Mouse (Mus musculus) monocyte, adult 5-6 weeks (primary cell): ENCODE results near the gene 1810010H24Rik. TPM values are rescaled to one million over a fixed set of nuclear protein-coding genes. Genes with fewer than 3 reads are reported as not detected.
"Not testable (repeated sequence)": the region's sequence is repeated elsewhere in the genome, so short reads cannot be mapped to it uniquely, and the experiment has no call there.

ENCODE experiments used
- ATAC-seq: fragments of 153-309, 156-312 bp; replicated peaks from 2 replicates; pipeline ENCODE4 v1.8.0; 2017; ENCODE audit warnings: mild to moderate bottlenecking; ENCODE audit not compliant: low TSS enrichment, insufficient number of reproducible peaks, severe bottlenecking, poor library complexity, low FRiP score
- total RNA-seq: library from RNA; stranded (forward); fragments of 200-1000, 200-491, 200-594 nt; gene quantifications from 3 replicates; pipeline ENCODE4 v1.2.3, GENCODE M21; 2017

The 1810010H24Rik gene
- total RNA-seq, 1 experiment from 2014 or later, result not detected

DNA sequence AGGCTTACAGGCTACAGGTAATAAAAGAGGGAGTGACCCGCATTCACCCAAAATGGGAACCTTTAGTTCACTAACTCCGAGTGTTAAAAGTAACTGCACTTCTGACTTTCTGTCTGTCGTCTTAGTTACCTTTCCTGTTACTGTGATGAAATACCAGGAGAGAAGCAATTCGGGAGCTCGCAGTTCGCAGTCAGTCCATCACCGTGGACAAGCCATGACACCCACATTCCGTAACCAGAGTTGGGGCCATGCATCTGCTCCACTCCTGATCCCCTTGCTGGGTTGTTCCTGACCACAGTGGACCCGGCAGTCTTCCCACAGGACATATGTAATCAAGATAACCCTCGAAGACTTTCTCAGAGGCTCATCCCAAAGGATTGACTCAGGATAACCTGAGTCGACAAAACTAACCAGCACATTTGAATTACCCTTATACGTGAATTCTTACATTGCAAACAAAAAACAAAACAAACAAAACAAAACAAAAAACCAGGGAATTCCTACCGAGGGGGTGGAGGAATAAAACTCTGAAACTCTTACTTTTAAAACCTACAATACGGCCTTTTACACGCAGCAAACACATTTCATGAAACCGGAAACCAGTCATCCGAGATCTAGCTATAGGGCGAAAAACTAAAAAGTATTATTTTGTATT lies 13.7 kb upstream of the 1810010H24Rik start:
- 0 out of 2 replicates have a peak, but pooled peaks have one; percentile 3 for ATAC-seq

GRCm38 (mm10) chr11:107012324-107013017 lies 13.0 kb upstream of the 1810010H24Rik start:
- ATAC-seq, result peak; percentile 91

DNA sequence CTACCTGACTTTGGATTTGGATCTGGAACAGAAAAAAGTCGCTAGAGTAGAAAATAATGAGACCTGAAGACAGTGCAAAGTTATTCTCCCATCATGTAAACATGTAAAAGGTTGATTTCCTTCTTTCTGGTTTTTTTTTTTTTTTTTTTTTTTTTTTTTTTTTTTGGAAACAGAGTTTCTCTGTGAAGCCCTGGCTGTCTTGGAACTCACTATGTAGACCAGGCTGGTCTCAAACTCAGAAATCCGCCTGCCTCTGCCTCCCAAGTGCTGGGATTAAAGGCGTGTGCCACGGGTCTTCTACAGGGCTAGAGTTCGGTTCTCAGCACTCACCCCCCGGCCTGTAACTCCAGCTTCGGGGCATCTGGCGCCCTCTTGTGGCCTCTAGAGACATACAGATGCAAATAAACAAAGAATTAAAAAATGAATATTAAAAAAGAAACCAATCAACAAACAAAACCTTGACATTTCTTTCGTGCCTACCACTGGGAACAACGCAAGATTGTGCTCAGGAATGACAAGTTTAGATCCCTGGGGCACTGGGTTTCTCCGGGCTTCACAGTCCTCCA lies 11.4 kb upstream of the 1810010H24Rik start:
- ATAC-seq, result no peak

DNA sequence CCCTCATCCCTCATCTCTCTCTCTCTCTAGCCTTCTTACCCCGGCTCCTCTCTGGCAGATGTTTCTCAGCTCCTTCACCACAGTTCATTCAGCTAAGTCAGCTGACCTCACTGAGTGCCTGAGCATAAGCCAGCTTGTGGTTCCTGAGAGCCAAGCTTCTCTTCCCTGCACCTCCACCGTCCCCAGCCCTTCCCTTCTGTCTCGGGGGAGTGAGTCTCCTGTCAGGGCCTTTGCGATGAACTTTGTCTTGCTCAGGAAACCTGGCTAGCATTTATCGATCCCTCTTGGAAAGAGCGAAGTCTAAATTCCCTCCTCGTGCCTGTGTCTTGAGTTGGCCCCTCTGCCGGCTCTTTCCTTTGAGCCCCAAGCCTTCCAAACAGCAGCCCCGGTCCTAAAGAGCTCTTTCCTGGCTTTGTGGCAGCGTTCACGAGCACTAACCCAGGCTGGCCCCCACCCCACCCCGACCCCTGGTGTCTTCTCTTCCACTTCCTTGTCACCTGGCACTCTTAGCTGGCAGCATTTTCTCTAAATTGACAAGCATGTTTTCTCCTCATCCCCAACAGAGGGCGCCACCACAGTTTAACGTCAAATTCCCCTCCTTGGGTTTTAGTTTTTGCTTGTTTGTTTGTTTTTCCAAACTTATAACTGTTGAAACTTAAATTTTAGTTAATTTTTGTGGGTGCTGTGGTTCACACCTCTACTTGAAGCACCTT lies 10.7 kb upstream of the 1810010H24Rik start:
- no peak for ATAC-seq

GRCm38 (mm10) chr11:107015535-107016187 lies 9.8 kb upstream of the 1810010H24Rik start:
- ATAC-seq, result not testable (repeated sequence)

- ATAC-seq, result no peak
Observed at GRCm38 (mm10) chr11:107016893-107017292, 8.6 kb upstream of the 1810010H24Rik start.

GRCm38 (mm10) chr11:107017339-107017886 lies 8.1 kb upstream of the 1810010H24Rik start:
- no peak for ATAC-seq

DNA sequence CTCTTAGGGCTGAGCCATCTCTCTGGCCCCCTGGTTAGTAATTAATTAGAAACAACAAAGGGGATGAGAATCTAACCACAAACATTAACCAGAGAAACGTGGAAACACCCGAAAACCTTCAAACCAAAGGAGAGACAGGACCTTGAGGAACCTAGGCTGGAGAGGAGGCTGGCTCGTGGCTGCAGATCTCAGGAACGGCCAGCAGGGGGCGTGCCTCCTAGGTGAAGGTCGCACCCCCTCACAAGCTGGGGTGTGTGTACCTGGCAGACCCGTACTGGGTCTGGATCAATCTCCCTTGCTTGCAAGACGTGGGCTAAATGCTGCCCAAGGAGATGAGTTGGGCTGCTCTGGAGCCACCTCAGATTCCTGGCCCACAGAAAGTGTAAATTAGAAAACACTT lies 6.9 kb upstream of the 1810010H24Rik start:
- 0 out of 2 replicates have a peak, but pooled peaks have one; percentile 38 for ATAC-seq

- no peak for ATAC-seq
Observed at GRCm38 (mm10) chr11:107019318-107019717, 6.2 kb upstream of the 1810010H24Rik start.

DNA sequence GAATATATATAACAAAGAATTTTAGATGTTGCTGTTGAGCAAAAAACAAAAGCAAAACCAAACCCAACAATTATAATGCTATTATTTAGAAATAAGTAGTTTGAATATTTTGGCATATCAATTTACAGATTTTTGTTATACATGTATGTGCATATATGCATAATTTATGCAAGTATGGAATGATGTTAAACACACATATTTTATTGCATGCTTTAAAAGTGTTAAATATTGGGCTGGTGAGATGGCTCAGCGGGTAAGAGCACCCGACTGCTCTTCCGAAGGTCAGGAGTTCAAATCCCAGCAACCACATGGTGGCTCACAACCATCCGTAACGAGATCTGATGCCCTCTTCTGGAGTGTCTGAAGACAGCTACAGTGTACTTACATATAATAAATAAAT lies 5.8 kb upstream of the 1810010H24Rik start:
- not testable (repeated sequence) for ATAC-seq

DNA sequence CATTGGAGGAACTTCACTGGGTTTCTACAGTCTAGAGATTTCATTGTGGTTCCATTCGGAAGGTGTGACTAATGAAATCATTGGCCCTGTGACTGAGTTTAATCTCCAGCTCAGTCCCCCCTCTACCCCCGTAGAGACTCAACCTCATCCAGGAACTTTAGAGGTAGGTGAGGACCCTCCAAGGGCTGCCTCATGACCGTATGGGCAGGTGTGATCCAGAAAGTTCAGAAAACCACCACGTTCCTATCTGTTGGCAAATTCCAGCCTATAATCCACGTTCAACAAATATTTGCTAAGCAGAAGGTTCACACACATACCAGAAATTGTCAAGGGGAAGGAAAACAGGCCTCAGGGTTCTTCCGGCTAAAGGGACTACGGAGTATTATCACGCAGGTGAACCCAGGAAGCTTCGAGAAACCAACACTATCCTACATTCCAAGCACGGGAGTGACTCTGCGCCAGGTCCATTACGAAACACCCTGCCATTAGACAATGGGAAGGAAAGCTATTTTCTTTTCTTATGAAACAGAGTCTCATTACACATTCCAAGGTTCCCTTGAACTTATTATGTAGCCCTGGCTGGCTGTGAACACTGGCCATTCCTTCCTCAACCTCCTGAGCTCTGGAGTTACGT lies 3.3 kb upstream of the 1810010H24Rik start:
- no peak for ATAC-seq

DNA sequence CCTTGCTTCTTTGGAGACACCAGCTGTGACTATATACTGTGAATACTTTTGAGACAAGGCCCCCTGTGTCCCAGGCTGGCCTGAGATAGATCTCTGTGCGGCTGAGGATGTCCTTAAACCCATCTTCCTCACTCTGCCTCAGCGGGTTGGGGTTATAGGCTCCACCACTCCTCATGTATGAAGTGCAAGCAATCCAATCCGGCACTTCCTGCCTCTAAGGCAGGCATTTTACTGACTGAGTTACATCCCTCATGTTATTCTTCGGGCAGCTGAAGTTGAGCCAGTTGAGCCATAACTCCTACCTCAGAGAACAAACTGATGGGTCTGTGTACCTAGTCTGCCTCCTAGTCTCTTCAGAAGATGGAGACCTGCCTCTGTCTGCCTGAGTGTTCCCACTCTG lies 1.1 kb upstream of the 1810010H24Rik start:
- no peak for ATAC-seq

DNA sequence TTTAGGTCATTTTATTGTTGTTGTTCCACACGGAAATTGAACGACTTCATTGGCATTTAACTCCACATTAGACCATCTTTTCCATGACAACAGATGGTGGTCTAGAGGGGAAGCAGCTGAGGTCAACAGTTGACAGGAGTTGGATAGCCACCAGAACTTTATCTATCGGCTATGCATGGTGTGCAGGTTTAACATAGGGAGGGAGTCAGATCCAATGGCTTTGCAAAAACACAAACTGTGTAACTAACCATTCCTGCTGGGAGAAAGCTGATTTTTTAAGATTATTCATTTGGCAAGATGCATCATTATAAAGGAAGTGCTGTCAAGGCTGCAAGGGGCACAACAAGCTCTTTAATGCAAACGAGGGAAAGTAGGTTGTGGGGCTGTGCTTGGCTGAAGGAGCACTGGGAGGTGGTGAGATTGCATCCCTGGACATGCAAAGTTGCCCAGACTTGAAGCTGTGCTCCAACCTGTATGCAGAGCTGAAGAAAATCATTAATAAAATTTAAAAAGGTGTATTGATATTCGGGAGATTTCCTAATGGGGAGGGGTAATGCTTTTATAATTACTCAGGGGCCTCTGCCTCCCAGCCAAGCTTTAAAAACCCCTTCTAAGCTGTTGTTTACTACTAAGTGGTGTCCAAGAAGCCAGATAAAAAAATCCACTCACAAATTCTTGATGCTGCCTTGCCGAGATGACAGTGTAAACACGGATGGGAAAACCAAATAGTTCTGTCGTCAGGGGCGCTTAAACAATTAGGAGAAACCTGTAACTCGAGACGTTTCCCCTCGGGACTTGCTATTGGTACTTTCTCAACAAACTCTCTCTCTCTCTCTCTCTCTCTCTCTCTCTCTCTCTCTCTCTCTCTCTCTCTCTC lies 1.3 kb downstream of the 1810010H24Rik start:
- no peak for ATAC-seq

GRCm38 (mm10) chr11:107027431-107028274 lies 2.2 kb downstream of the 1810010H24Rik start:
- ATAC-seq, result peak; percentile 45

- no peak for ATAC-seq
Observed at GRCm38 (mm10) chr11:107028275-107028618, 2.8 kb downstream of the 1810010H24Rik start.

- no peak for ATAC-seq
Observed at GRCm38 (mm10) chr11:107028754-107029153, 3.3 kb downstream of the 1810010H24Rik start.
